Mouse (Mus musculus) forebrain, embryonic 16.5 days (tissue): Measurements from ENCODE around the gene Nek5. TPM values are rescaled to one million over a fixed set of nuclear protein-coding genes. Genes with fewer than 3 reads are reported as not detected.

Experiments
- ATAC-seq: fragments of 200-750 bp; cut with Nextera tagmentation; 2 replicates; pipeline ENCODE4 v1.8.0; 2017; ENCODE audit warnings: mild to moderate bottlenecking, moderate library complexity
- H3K27ac ChIP-seq: fragments of 300-500 bp; sonication (generic); 2 replicates; pipeline ENCODE4 v1.5.1; 2014; ENCODE audit warnings: low read length, control low read depth
- H3K27me3 ChIP-seq: fragments of 300-500 bp; sonication (generic); replicated peaks from 2 replicates; pipeline ENCODE4 v1.6.1; 2014; ENCODE audit warnings: low read length; ENCODE audit not compliant: control insufficient read depth, insufficient read depth
- H3K36me3 ChIP-seq: fragments of 300-500 bp; sonication (generic); 2 replicates; pipeline ENCODE4 v1.6.1; 2014; ENCODE audit not compliant: control insufficient read depth, insufficient read depth
- H3K4me1 ChIP-seq: fragments of 300-500 bp; sonication (generic); replicated peaks from 2 replicates; pipeline ENCODE4 v1.6.1; 2014; ENCODE audit warnings: low read length; ENCODE audit not compliant: control insufficient read depth, insufficient read depth
- H3K4me2 ChIP-seq: fragments of 300-500 bp; sonication (generic); 2 replicates; pipeline ENCODE4 v1.6.1; 2014; ENCODE audit warnings: mild to moderate bottlenecking, low read length, control low read depth
- H3K4me3 ChIP-seq: fragments of 300-500 bp; sonication (generic); replicated peaks from 2 replicates; pipeline ENCODE4 v1.5.1; 2014; ENCODE audit warnings: mild to moderate bottlenecking, low read length, control low read depth
- H3K9ac ChIP-seq: fragments of 300-500 bp; sonication (generic); replicated peaks from 2 replicates; pipeline ENCODE4 v1.6.1; 2014; ENCODE audit warnings: low read depth, low read length, control low read depth
- H3K9me3 ChIP-seq: fragments of 300-500 bp; sonication (generic); 2 replicates; pipeline ENCODE4 v1.6.1; 2016; ENCODE audit warnings: low read length; ENCODE audit not compliant: control insufficient read depth
- WGBS: fragments of 180-500 bp; shearing (Covaris S2); extraction: QIAGEN DNeasy Blood & Tissue Kit; methylation state at CpG from one replicate; pipeline ENCODE4 v1.1.7; 2014; 5-methylcytosine and 5-hydroxymethylcytosine counted together
- polyA plus RNA-seq: library from polyadenylated mRNA; unstranded; fragments of >200 nt; fragmentation: Nextera tagmentation; extraction: Ambion mirVana; gene quantifications from 2 replicates; pipeline ENCODE4 v1.2.1, GENCODE M21; 2015

Gene Nek5
- polyA plus RNA-seq, 1 experiment from 2014 or later: 0.32 TPM

DNA sequence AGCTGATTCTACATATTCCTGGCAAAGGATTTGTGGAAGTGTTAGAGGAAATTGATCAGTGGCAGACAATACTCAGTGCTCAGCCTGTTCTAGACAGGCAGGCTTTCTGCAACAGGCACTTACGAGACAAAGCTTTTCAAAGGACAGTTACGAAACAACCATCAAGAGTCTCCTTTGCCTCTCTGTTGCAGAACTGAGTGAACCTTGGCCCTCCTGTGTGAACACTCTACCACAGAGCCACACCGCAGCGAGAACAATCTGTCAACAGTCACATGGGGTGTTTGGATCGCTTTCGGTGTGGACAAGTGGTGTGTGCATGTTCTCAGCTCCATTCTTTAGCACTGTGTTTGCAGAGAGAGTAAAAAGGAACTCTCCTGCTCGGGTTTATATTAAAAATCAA is 87.8 kb downstream of the Nek5 start:
- no peaks in the 10 kb centered on the region for H3K9me3 ChIP-seq
- 80% methylated on average over 7 of the region's 7 CpGs for WGBS
- no peak overlapping the region for H3K27ac ChIP-seq
- no peak overlapping the region for H3K4me2 ChIP-seq
- H3K36me3 ChIP-seq: no peaks in the 10 kb centered on the region
- H3K4me1 ChIP-seq: no peaks in the 10 kb centered on the region
- H3K9ac ChIP-seq: no peak overlapping the region
- no peak for ATAC-seq
- no peaks in the 10 kb centered on the region for H3K27me3 ChIP-seq
- H3K4me3 ChIP-seq: no peak overlapping the region

DNA sequence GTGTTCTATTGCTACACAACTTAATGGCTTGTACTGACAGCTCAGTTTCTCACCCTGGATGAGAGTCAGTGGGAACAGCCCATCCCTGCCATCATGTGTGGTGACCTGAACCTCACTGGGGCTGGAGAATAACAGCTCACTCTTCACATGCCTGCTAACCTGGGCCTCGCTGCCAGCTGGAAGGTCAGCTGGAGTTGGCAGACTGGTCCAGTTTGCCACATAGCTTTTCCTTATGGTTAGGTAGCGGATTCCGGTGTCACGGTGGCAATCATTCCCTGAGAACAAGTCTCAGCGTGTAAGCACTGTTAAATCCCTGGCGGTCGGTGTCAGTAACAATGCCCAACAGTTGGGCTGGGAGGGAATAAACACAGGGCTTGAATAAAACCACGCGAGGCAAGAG is 88.7 kb downstream of the Nek5 start:
- ATAC-seq: no peak
- 89% methylated on average over 9 of the region's 9 CpGs for WGBS
- Histone ChIP-seq H3K27me3 (no peaks in the 10 kb centered on the region), H3K4me1 (no peaks in the 10 kb centered on the region), H3K9ac (no peak overlapping the region), H3K4me3 (no peak overlapping the region), H3K36me3 (no peaks in the 10 kb centered on the region), H3K27ac (no peak overlapping the region), H3K4me2 (no peak overlapping the region), H3K9me3 (no peaks in the 10 kb centered on the region)

DNA sequence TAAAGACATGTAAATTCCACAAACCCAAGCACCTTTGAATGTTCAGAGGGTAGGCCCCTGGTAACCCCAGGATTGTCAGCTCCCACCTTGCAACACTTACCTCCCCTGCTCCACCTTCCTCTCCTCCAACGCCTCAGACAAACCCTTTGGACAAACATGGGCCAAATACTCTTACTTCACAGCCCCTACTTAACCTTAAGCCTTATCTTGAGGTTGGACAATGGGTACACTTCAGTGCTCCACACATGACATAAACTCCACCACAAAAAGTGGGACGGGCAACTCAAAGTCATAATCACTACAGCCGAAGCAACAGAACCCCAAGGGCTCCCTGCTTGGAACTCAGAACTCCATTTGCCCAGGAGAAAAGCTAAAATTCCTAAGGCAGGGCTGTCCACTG is 93.9 kb downstream of the Nek5 start:
- WGBS: 80% methylated on average over 3 of the region's 3 CpGs
- Histone ChIP-seq H3K4me1 (no peaks in the 10 kb centered on the region), H3K9ac (no peak overlapping the region), H3K9me3 (no peaks in the 10 kb centered on the region), H3K4me3 (no peak overlapping the region), H3K27me3 (no peaks in the 10 kb centered on the region), H3K4me2 (no peak overlapping the region), H3K36me3 (no peaks in the 10 kb centered on the region), H3K27ac (no peak overlapping the region)
- ATAC-seq: no peak

DNA sequence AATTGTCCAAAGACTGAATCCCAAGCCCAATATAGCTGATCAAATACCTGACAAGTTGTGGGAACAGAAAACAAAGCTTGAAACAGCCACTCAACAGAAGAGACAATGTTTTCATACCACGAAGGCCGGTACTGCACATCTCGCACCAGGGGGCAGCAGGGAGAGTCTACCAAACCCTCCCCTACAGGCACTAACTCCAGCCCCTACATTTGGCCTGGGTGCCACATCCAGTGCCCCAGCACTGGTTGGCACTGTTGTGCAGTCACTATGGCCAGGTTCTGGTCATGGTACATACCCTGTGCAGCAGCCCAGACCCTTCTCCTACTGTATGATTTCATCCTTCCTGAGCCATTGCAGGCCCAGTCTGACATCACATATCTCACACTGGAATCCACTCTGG is 95.9 kb downstream of the Nek5 start:
- no peak overlapping the region for H3K4me2 ChIP-seq
- WGBS: 88% methylated on average over 3 of the region's 3 CpGs
- H3K27ac ChIP-seq: no peak overlapping the region
- H3K36me3 ChIP-seq: no peaks in the 10 kb centered on the region
- no peaks in the 10 kb centered on the region for H3K4me1 ChIP-seq
- no peaks in the 10 kb centered on the region for H3K9me3 ChIP-seq
- H3K4me3 ChIP-seq: no peak overlapping the region
- no peak for ATAC-seq
- H3K27me3 ChIP-seq: no peaks in the 10 kb centered on the region
- no peak overlapping the region for H3K9ac ChIP-seq

DNA sequence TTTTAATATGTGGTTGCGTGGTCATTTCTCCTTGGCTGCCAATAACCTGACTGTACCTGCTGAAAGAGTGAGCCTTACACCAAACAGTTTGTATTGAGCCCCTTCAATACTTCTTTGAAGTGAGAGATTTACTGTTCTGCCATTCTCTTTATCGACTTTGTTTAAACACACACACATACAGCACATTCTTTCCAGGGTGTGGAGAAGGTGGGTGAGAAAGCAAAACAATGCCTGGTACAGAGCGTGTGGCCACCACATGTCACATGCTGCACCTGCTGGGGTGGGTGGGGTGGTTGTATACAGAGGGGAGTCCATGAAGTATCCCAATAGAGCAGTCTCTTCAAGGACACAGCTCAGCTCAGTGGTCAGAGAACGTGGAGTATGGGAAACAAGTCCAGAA is 99.6 kb downstream of the Nek5 start:
- Histone ChIP-seq H3K27me3 (no peaks in the 10 kb centered on the region), H3K9ac (no peak overlapping the region), H3K4me1 (no peaks in the 10 kb centered on the region), H3K27ac (no peak overlapping the region), H3K4me3 (no peak overlapping the region), H3K36me3 (no peaks in the 10 kb centered on the region), H3K4me2 (no peak overlapping the region), H3K9me3 (no peaks in the 10 kb centered on the region)
- 76% methylated on average over 4 of the region's 4 CpGs for WGBS
- ATAC-seq: no peak

Other genes starting within 250 kb of the Nek5 start
- not detected in 2 replicates for gene Defb9, start 239.6 kb downstream of the Nek5 start, polyA plus RNA-seq
- 10.6 and 13.4 TPM in 2 replicates for gene Defb11, start 218.6 kb downstream of the Nek5 start, polyA plus RNA-seq
- not detected in 2 replicates for gene Defb15, start 192.3 kb downstream of the Nek5 start, polyA plus RNA-seq
- not detected in 2 replicates for gene Defb35, start 186.7 kb downstream of the Nek5 start, polyA plus RNA-seq
- gene Defb13, start 178.3 kb downstream of the Nek5 start, polyA plus RNA-seq: not detected in 2 replicates
- not detected in 2 replicates for gene Fam90a1a, start 166.3 kb downstream of the Nek5 start, polyA plus RNA-seq
- not detected in 2 replicates for gene Ccdc70, start 155.3 kb downstream of the Nek5 start, polyA plus RNA-seq
- 1.7 and 1.9 TPM in 2 replicates for gene Atp7b, start 64.7 kb downstream of the Nek5 start, polyA plus RNA-seq
- 33.6 and 37.8 TPM in 2 replicates for gene Alg11, start 64.3 kb downstream of the Nek5 start, polyA plus RNA-seq
- 6.9 and 7.1 TPM in 2 replicates for gene Nek3, start 41.4 kb upstream of the Nek5 start, polyA plus RNA-seq
- gene Ckap2, start 60.8 kb upstream of the Nek5 start, polyA plus RNA-seq: 24.7 and 27.4 TPM in 2 replicates
- 38.7 and 40.9 TPM in 2 replicates for gene Vps36, start 67.8 kb upstream of the Nek5 start, polyA plus RNA-seq
- 6.6 and 9.2 TPM in 2 replicates for gene Thsd1, start 102.3 kb upstream of the Nek5 start, polyA plus RNA-seq
- not detected in 2 replicates for gene Tpte, start 158.4 kb upstream of the Nek5 start, polyA plus RNA-seq